Mouse (Mus musculus): ENCODE measurements around the gene Syt13. TPM values are rescaled to one million over a fixed set of nuclear protein-coding genes. Genes with fewer than 3 reads are reported as not detected.

Gene Syt13
- polyA plus RNA-seq (2012; rRNA removed) = 1.6 and 2.0 TPM in 2 replicates

DNA sequence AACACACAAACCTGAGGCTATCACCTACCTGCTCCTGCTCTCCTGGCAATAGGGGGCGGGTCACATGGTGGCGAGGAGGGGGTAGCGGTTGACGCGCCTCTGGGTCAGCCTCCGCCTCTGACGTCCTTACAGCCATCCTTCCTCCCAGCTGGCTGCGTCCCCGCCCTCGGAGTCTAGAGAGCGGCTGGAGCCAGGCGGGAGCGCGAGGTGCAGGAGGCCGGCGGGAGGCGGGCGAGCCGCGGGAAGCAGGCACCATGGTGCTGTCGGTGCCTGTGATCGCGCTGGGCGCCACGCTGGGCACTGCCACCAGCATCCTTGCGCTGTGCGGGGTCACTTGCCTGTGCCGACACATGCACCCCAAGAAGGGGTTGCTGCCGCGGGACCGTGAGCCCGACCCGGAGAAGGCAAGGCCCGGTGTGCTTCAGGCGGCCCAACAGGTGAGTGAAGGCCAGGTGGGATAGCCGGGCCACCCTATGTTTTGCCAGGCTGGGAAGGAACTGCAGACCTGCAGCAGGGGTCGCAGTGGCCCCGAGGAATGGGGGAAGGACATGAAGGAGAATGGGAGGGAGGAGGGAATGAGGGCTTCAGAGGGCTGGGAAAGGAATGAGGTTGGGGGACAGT is at the start of gene Syt13:
Syt13 (plus strand) TSS at position 166 of the 621 bp plus-strand sequence.
- Histone ChIP-seq H3K27me3 (replicated peaks; ENCODE audit: control insufficient read depth, insufficient read depth, low read length) (no peaks in the 10 kb centered on the region), H3K27ac (ENCODE audit: insufficient read depth, low read depth, low read length) (no peak within 1 kb of the TSS), H3K4me3 (ENCODE audit: insufficient read depth, low read depth, low read length) (peak within 1 kb of the TSS; percentile 36; the same call in 1 of the 2 replicates), H3K36me3 (ENCODE audit: control insufficient read depth, insufficient read depth, low read length) (no peaks in the 10 kb centered on the region), H3K4me1 (ENCODE audit: control insufficient read depth, insufficient read depth, low read length) (no peaks in the 10 kb centered on the region)
- TF ChIP-seq POLR2A (IDR thresholded peaks at IDR 0.05; ENCODE audit: low read depth, low read length) (no peak), CTCF (conservative IDR thresholded peaks at IDR 0.05; ENCODE audit: insufficient read depth, insufficient read length, low read depth, low read length) (no peak)
- 2% methylated on average over 38 of the region's 38 CpGs for WGBS
- DNase-seq = peak; percentile 33

- TF ChIP-seq CTCF (conservative IDR thresholded peaks at IDR 0.05; ENCODE audit: insufficient read depth, insufficient read length, low read depth, low read length) (no peak), POLR2A (IDR thresholded peaks at IDR 0.05; ENCODE audit: low read depth, low read length) (no peak)
- 30% methylated on average over 2 of the region's 2 CpGs for WGBS
- no peaks in the 10 kb centered on the region for H3K36me3 ChIP-seq (ENCODE audit: control insufficient read depth, insufficient read depth, low read length)
- H3K27ac ChIP-seq (ENCODE audit: insufficient read depth, low read depth, low read length) = no peak overlapping the region
- H3K27me3 ChIP-seq (replicated peaks; ENCODE audit: control insufficient read depth, insufficient read depth, low read length) = no peaks in the 10 kb centered on the region
- no peaks in the 10 kb centered on the region for H3K4me1 ChIP-seq (ENCODE audit: control insufficient read depth, insufficient read depth, low read length)
- H3K4me3 ChIP-seq (ENCODE audit: insufficient read depth, low read depth, low read length) = no peak overlapping the region
- DNase-seq = no peak
Measured at GRCm38 (mm10) chr2:92866616-92867015, 48.3 kb upstream of the Syt13 start.

DNA sequence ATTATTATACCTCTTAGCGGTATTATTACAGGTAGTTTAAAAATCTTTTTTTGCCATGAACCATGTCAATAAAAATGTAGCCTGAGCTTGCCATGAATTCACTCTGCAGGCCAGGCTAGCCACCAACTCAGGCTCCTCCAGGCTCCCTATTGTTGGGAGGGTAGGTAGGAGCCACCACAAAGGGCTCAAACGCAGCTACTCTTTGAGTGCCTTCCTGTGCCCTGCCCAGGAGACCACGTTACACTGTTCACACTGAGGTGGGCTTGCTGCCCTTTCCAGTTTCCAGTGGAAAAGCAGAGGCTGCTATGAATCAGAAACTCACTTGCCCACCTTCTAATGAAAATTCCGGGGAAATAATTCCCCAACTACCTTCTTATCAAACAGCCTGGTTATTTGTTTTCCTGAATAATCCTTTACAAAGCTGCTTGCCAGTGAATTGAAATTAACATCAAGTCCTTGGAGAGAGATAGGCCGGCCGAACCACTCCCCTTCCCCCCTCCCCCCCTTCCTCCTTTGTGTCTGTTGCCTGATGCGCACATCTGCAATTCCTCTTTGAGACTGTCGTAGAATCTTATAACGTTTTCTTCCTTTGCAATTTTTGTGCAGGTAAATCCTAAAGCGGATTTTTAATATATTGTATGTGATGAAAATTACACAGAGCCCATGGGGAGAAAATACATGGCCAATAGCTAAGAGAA is 44.6 kb upstream of the Syt13 start:
- Histone ChIP-seq H3K27me3 (replicated peaks; ENCODE audit: control insufficient read depth, insufficient read depth, low read length) (no peaks in the 10 kb centered on the region), H3K27ac (ENCODE audit: insufficient read depth, low read depth, low read length) (no peak overlapping the region), H3K4me3 (ENCODE audit: insufficient read depth, low read depth, low read length) (no peak overlapping the region), H3K36me3 (ENCODE audit: control insufficient read depth, insufficient read depth, low read length) (no peaks in the 10 kb centered on the region), H3K4me1 (ENCODE audit: control insufficient read depth, insufficient read depth, low read length) (no peaks in the 10 kb centered on the region)
- WGBS = 41% methylated on average over 10 of the region's 10 CpGs
- DNase-seq = no peak
- TF ChIP-seq POLR2A (IDR thresholded peaks at IDR 0.05; ENCODE audit: low read depth, low read length) (no peak), CTCF (conservative IDR thresholded peaks at IDR 0.05; ENCODE audit: insufficient read depth, insufficient read length, low read depth, low read length) (no peak)

DNA sequence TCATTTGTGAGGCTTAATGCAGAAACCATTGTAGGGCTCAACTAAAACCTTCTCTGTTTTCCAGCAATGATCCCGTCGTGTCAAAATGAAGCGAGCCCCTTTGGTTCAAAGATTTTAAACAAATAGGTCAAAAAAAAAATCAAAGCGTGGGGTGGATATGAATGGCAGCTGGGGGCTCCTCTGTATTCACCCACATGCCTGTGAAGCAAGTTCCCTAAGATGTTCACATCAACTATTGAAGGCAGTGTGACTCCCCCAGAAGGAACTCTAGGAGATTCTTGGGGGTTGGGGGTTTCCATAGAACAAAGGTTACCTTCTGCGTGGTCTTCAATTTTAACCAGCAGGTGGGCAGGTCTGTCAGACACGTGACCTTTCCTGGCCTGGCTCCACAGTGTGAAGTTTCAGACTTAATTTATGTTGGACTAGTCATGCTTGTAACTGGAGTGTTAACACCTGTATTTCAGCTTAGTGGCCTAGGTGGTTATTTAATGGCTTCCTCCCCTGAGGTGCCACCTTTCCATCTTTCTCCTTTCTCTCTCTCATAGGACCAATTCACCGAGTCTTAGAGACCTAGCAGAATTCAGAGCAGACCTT is 43.7 kb upstream of the Syt13 start:
- TF ChIP-seq POLR2A (IDR thresholded peaks at IDR 0.05; ENCODE audit: low read depth, low read length) = no peak
- TF ChIP-seq CTCF (conservative IDR thresholded peaks at IDR 0.05; ENCODE audit: insufficient read depth, insufficient read length, low read depth, low read length) = no peak
- no peaks in the 10 kb centered on the region for H3K4me1 ChIP-seq (ENCODE audit: control insufficient read depth, insufficient read depth, low read length)
- no peak overlapping the region for H3K4me3 ChIP-seq (ENCODE audit: insufficient read depth, low read depth, low read length)
- 33% methylated on average over 7 of the region's 7 CpGs for WGBS
- H3K36me3 ChIP-seq (ENCODE audit: control insufficient read depth, insufficient read depth, low read length) = no peaks in the 10 kb centered on the region
- H3K27ac ChIP-seq (ENCODE audit: insufficient read depth, low read depth, low read length) = no peak overlapping the region
- no peak for DNase-seq
- H3K27me3 ChIP-seq (replicated peaks; ENCODE audit: control insufficient read depth, insufficient read depth, low read length) = no peaks in the 10 kb centered on the region

DNA sequence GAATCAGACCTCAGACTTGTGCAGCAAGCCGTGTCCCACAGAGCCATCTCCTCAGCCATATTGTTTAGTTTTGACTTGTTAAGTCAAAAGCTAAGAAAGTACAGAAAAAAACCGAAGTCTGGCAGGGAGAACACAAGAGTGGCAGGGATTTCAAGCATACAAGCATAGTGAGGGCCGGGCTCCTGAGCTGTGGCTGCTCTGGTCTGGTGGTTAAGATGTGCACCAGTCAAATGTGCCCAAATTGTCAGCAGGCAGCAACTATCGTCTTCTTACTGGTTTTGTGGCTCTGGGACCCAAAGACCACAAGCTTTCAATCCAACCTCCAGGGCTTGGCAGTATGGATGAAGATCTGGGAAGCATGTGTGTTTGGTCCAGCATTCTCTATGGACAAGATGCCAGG is 42.2 kb upstream of the Syt13 start:
- H3K27ac ChIP-seq (ENCODE audit: insufficient read depth, low read depth, low read length) = no peak overlapping the region
- no peaks in the 10 kb centered on the region for H3K4me1 ChIP-seq (ENCODE audit: control insufficient read depth, insufficient read depth, low read length)
- no peak for DNase-seq
- H3K4me3 ChIP-seq (ENCODE audit: insufficient read depth, low read depth, low read length) = no peak overlapping the region
- no peak for TF ChIP-seq CTCF (conservative IDR thresholded peaks at IDR 0.05; ENCODE audit: insufficient read depth, insufficient read length, low read depth, low read length)
- no peak for TF ChIP-seq POLR2A (IDR thresholded peaks at IDR 0.05; ENCODE audit: low read depth, low read length)
- 86% methylated on average over 4 of the region's 4 CpGs for WGBS
- H3K27me3 ChIP-seq (replicated peaks; ENCODE audit: control insufficient read depth, insufficient read depth, low read length) = no peaks in the 10 kb centered on the region
- H3K36me3 ChIP-seq (ENCODE audit: control insufficient read depth, insufficient read depth, low read length) = no peaks in the 10 kb centered on the region

GRCm38 (mm10) chr2:92874592-92874991 is 40.3 kb upstream of the Syt13 start:
- TF ChIP-seq POLR2A (IDR thresholded peaks at IDR 0.05; ENCODE audit: low read depth, low read length) (no peak), CTCF (conservative IDR thresholded peaks at IDR 0.05; ENCODE audit: insufficient read depth, insufficient read length, low read depth, low read length) (no peak)
- Histone ChIP-seq H3K27me3 (replicated peaks; ENCODE audit: control insufficient read depth, insufficient read depth, low read length) (no peaks in the 10 kb centered on the region), H3K4me3 (ENCODE audit: insufficient read depth, low read depth, low read length) (no peak overlapping the region), H3K36me3 (ENCODE audit: control insufficient read depth, insufficient read depth, low read length) (no peaks in the 10 kb centered on the region), H3K4me1 (ENCODE audit: control insufficient read depth, insufficient read depth, low read length) (no peaks in the 10 kb centered on the region), H3K27ac (ENCODE audit: insufficient read depth, low read depth, low read length) (no peak overlapping the region)
- no peak for DNase-seq
- 45% methylated on average over 1 of the region's 1 CpGs for WGBS

DNA sequence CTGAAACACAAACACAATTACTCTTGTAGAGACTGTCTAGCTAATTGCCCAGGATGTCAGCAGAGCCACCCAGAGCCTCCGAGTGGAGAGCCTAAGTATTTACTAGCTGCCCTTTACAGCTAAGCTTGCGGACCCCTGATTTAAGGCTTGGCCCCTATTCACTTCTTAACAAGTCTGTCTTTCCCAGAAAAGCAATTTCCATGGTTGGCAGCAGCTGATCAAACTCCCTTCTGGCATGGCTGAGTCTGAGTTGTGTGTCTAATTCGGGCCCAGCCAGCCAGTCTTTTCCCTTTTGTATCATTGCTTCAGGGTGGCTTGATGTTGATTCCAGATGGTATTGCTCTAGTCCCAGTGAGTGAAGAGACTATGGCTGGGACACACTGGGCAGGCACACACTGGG is 37.4 kb upstream of the Syt13 start:
- Histone ChIP-seq H3K27me3 (replicated peaks; ENCODE audit: control insufficient read depth, insufficient read depth, low read length) (no peaks in the 10 kb centered on the region), H3K4me1 (ENCODE audit: control insufficient read depth, insufficient read depth, low read length) (no peaks in the 10 kb centered on the region), H3K36me3 (ENCODE audit: control insufficient read depth, insufficient read depth, low read length) (no peaks in the 10 kb centered on the region), H3K27ac (ENCODE audit: insufficient read depth, low read depth, low read length) (no peak overlapping the region), H3K4me3 (ENCODE audit: insufficient read depth, low read depth, low read length) (no peak overlapping the region)
- TF ChIP-seq POLR2A (IDR thresholded peaks at IDR 0.05; ENCODE audit: low read depth, low read length) (no peak), CTCF (conservative IDR thresholded peaks at IDR 0.05; ENCODE audit: insufficient read depth, insufficient read length, low read depth, low read length) (no peak)
- WGBS = 65% methylated on average over 3 of the region's 3 CpGs
- DNase-seq = no peak

All from kidney, adult 2 months (tissue).